Mouse (Mus musculus) liver, embryonic 15.5 days (tissue): ENCODE results near the gene Fezf1. TPM values are rescaled to one million over a fixed set of nuclear protein-coding genes. Genes with fewer than 3 reads are reported as not detected.

ENCODE experiments used
- ATAC-seq: fragments of 200-750 bp; cut with Nextera tagmentation; 2 replicates; pipeline ENCODE4 v1.8.0; 2017; ENCODE audit warnings: moderate number of reproducible peaks, mild to moderate bottlenecking, moderate library complexity; ENCODE audit not compliant: insufficient read depth
- H3K27ac ChIP-seq: fragments of 300-500 bp; sonication (generic); replicated peaks from 2 replicates; pipeline ENCODE4 v1.5.1; 2015; ENCODE audit warnings: mild to moderate bottlenecking, inconsistent platforms
- H3K27me3 ChIP-seq: fragments of 300-500 bp; sonication (generic); 2 replicates; pipeline ENCODE4 v1.6.1; 2015; ENCODE audit warnings: mild to moderate bottlenecking, inconsistent platforms
- H3K36me3 ChIP-seq: fragments of 300-500 bp; sonication (generic); replicated peaks from 2 replicates; pipeline ENCODE4 v1.6.1; 2015; ENCODE audit warnings: moderate library complexity, mild to moderate bottlenecking, inconsistent platforms
- H3K4me1 ChIP-seq: fragments of 300-500 bp; sonication (generic); replicated peaks from 2 replicates; pipeline ENCODE4 v1.6.1; 2015; ENCODE audit warnings: inconsistent platforms
- H3K4me2 ChIP-seq: fragments of 300-500 bp; sonication (generic); 2 replicates; pipeline ENCODE4 v1.6.1; 2015; ENCODE audit warnings: moderate library complexity, mild to moderate bottlenecking, inconsistent platforms
- H3K4me3 ChIP-seq: fragments of 300-500 bp; sonication (generic); replicated peaks from 2 replicates; pipeline ENCODE4 v1.5.1; 2015; ENCODE audit warnings: mild to moderate bottlenecking, inconsistent platforms
- H3K9ac ChIP-seq: fragments of 300-500 bp; sonication (generic); 2 replicates; pipeline ENCODE4 v1.6.1; 2015; ENCODE audit warnings: moderate library complexity, mild to moderate bottlenecking, inconsistent platforms
- H3K9me3 ChIP-seq: fragments of 300-500 bp; sonication (generic); replicated peaks from 2 replicates; pipeline ENCODE4 v1.6.1; 2016; ENCODE audit warnings: inconsistent platforms
- WGBS: fragments of 180-500 bp; shearing (Covaris S2); methylation state at CpG from one replicate; pipeline ENCODE4 v1.1.7; 2015; ENCODE audit warnings: mixed read lengths; ENCODE audit not compliant: insufficient replicate concordance; 5-methylcytosine and 5-hydroxymethylcytosine counted together
- polyA plus RNA-seq: library from polyadenylated mRNA; unstranded; fragments of >200 nt; fragmentation: Nextera tagmentation; extraction: Ambion mirVana; gene quantifications from 2 replicates; pipeline ENCODE4 v1.2.1, GENCODE M21; 2015

Fezf1 gene
- polyA plus RNA-seq, 1 experiment from 2014 or later: 0.06 TPM

DNA sequence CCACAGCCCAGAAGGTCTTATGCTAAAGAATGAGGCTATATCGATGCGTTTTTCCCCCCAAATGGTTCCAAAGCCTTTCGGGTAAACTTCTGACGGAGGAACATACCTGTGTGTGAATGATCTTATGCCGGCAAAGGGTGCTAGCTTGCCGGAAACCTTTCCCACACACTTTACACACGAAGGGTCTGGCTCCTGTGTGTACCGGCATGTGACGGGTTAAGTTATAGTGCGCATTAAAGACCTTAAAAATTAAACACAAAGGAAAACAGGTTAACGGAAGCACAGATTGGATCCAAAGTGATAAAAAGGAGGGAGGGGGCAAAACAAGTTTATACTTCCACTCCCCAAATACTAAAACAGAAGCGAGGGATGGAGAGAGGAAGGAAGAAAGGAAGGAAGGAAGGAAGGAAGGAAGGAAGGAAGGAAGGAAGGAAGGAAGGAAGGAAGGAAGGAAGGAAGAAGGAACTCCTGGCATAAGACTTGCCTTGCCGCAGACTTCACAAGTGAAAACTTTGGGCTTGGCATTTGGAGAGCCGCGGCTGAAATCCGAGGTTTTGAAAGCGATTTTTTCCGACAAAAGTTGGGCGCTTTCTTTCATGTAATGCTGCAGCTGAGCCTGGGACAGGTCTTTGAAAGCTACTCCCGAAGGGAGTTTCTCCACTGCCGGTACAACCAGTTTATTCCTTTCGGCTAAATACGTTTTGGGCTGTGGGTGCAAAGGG is 1.2 kb downstream of the Fezf1 start:
- Histone ChIP-seq H3K4me1 (no peaks in the 10 kb centered on the region; the same call in 1 of the 2 replicates), H3K27me3 (peaks cover 93% of the 10 kb centered on the region), H3K9me3 (no peaks in the 10 kb centered on the region), H3K9ac (no peak overlapping the region), H3K4me3 (no peak overlapping the region), H3K4me2 (peak overlapping the region; percentile 32; the same call in 1 of the 2 replicates), H3K36me3 (no peaks in the 10 kb centered on the region), H3K27ac (no peak overlapping the region)
- no peak for ATAC-seq
- 4% methylated on average over 23 of the region's 23 CpGs for WGBS

DNA sequence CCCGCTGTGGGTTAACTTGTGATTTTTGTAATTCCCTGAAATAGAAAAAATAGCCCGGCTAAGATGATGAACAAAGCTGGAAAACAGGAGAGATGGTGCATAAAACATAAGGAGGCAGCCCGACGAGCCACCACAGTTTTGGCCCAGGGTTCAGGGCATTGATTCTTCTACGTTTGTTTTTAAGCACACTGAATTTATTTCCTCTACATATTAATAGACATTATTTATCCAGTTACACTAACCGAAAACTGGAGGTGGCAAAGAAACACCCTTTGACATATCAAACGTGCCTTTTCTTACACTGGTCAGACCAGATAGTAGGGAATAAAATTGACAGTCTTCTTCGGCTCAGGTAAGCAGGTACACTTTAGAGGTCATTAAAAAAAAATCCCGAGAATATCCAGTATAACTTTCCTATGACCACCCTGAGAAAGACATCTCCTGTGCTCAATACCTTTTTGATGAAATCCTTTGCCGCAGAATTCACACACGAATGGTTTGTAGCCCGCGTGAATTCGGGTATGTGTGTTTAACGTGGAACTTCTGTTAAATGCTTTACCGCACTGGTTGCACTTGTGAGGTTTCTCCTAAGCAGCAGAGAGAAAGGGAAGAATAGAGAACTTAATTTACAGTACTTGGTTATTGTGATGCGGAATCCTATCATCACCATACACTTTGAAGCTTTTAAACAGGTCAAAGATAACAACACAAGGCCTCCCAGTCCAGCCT is 1.9 kb downstream of the Fezf1 start:
- no peak overlapping the region for H3K4me2 ChIP-seq
- no peaks in the 10 kb centered on the region for H3K9me3 ChIP-seq
- H3K9ac ChIP-seq: no peak overlapping the region
- peaks cover 91% of the 10 kb centered on the region for H3K27me3 ChIP-seq
- no peak overlapping the region for H3K27ac ChIP-seq
- no peaks in the 10 kb centered on the region for H3K36me3 ChIP-seq
- H3K4me3 ChIP-seq: no peak overlapping the region
- H3K4me1 ChIP-seq: no peaks in the 10 kb centered on the region; the same call in 1 of the 2 replicates
- no peak for ATAC-seq
- 3% methylated on average over 17 of the region's 17 CpGs for WGBS

DNA sequence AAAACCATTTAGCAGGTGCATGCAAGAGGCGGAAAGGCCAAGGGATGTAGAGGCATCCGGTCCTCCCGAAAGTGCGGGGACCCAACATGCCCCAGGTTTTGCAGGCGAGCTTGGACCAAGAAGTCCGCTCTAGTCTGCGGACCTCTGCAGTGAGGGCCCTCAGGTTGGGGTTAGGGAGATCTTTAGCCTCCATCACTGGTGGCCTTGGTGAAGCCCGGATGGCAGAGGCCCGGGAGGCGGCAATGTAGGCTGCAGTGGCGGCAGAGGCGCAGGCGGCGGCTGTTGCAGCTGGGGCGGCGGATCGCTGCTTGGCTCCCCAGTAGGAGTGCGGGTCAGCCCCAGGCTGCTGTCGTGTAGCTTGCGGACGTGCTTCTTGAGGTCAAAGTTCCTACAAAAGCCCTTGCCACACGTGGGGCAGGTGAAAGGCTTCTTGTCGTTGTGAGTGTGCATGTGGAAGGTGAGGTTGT is 2.6 kb downstream of the Fezf1 start:
- no peak for ATAC-seq

DNA sequence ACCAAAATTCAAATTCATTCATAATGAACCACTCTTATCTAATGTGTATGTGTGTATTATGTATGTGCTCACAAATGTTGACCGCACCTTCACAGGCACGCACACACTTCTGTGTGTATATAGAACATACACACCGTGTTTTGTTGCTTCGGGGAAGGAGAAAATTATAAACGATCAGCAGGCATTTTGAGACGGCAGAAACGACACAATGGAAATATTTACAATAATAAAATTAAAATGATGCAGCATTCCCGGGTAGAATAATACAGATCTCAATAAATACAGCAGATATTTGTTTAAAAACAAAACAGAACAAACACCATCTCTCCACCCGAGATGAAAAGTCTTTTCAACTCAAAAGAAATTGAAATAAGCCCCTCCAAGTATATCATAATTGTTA is 3.0 kb downstream of the Fezf1 start:
- Histone ChIP-seq H3K9ac (no peak overlapping the region), H3K27me3 (peaks cover 86% of the 10 kb centered on the region), H3K4me1 (no peaks in the 10 kb centered on the region; the same call in 1 of the 2 replicates), H3K4me2 (no peak overlapping the region), H3K9me3 (no peaks in the 10 kb centered on the region), H3K27ac (no peak overlapping the region), H3K36me3 (no peaks in the 10 kb centered on the region), H3K4me3 (no peak overlapping the region)
- WGBS: 16% methylated on average over 9 of the region's 9 CpGs
- no peak for ATAC-seq

More for the DNA sequence above, 2.6 kb downstream of the Fezf1 start:
- Histone ChIP-seq H3K9ac (no peak overlapping the region), H3K4me1 (no peaks in the 10 kb centered on the region; the same call in 1 of the 2 replicates), H3K36me3 (no peaks in the 10 kb centered on the region), H3K9me3 (no peaks in the 10 kb centered on the region), H3K27me3 (peaks cover 90% of the 10 kb centered on the region), H3K4me2 (no peak overlapping the region), H3K27ac (no peak overlapping the region), H3K4me3 (no peak overlapping the region)
- 2% methylated on average over 23 of the region's 23 CpGs for WGBS

DNA sequence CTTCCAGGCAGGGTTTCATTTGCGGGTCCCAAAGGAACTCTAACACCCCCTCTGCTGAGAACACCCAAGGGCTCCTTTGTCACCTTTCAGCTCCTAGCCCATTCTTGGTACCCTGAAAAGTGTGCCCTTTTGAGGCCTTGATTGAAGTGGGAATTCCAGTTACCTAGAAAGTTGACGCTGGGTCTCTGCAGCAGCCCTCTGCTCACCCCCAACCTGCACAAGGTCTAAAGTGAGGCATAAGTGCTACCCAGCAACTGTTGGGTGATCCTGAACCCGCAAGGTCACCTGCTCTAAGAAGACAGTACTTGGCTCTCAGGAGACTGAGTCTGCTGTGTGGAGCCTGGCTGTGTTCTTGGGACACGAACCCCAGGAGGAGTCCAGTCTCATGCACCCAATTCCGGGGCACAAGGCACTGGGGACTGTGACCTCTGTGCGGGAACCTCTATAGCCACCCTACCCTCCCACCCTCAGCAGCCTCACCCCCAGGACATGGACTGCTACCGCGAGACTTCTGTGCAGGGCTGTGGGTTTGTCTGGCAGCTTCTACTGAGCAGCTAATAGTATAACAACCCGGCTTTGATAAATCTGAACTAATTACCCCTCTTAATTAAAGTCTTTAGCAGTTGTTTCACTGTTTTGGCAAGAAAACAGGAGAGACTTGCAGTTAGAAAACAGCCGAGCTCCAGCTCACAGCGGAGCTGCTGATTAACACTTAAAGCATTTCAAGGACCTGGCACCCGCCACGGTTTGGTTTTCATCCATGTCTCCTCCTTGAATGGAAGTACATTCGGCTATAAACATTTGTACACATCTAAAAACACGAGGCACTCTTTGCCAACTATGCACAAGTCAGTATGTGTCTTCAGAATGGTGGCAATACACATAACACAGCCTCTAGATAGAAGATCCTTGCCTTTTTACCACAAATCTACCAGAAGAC is 4.1 kb downstream of the Fezf1 start:
- H3K4me3 ChIP-seq: no peak overlapping the region
- H3K9ac ChIP-seq: no peak overlapping the region
- no peaks in the 10 kb centered on the region for H3K9me3 ChIP-seq
- WGBS: 4% methylated on average over 15 of the region's 15 CpGs
- no peak overlapping the region for H3K4me2 ChIP-seq
- ATAC-seq: no peak
- H3K4me1 ChIP-seq: no peaks in the 10 kb centered on the region
- H3K36me3 ChIP-seq: no peaks in the 10 kb centered on the region
- H3K27me3 ChIP-seq: peaks cover 75% of the 10 kb centered on the region
- H3K27ac ChIP-seq: no peak overlapping the region

DNA sequence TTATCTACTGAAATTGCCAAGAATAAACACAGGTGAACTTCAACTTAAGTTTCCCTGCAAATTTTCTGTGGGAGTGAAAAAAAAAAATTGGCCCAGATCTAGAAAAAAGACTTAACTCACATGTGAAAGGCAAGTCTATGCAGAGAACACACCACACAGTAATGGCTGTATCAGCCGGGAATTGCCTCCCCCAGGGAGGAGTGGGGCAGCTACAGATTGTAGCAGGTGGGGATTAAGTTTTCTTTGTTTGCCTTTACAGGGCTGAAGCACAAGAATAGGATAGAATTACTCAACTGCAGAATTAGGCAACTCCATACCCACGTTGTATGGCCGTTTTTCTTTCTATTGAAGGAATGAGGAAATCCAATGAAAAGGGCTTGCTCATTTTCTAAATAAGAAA is 36.7 kb downstream of the Fezf1 start:
- no peaks in the 10 kb centered on the region for H3K36me3 ChIP-seq
- WGBS: 31% methylated on average over 3 of the region's 3 CpGs
- H3K27me3 ChIP-seq: no peaks in the 10 kb centered on the region
- H3K9ac ChIP-seq: no peak overlapping the region
- no peak overlapping the region for H3K4me3 ChIP-seq
- H3K4me1 ChIP-seq: no peaks in the 10 kb centered on the region
- no peaks in the 10 kb centered on the region for H3K9me3 ChIP-seq
- ATAC-seq: no peak
- H3K4me2 ChIP-seq: no peak overlapping the region
- H3K27ac ChIP-seq: no peak overlapping the region

DNA sequence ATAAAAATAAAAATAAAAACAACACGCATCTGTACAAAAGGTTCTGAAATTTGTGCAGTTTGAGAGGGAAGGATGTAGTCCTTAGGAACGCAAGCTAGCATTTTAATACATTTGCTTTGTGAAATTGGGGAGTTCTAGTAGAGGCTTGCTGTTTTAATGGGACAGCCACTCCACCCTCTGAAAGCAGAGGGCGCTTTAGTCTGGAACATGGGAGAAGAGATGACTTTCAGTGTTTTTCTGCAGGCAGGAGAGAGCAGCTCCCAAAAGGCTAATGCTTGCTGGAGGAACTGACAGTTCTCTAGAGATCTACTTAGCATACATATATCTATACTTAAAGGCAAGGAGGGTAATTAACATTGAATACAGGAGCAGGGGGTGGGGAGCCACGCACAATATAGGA is 40.4 kb downstream of the Fezf1 start:
- H3K4me1 ChIP-seq: no peaks in the 10 kb centered on the region
- WGBS: 46% methylated on average over 4 of the region's 4 CpGs
- no peaks in the 10 kb centered on the region for H3K9me3 ChIP-seq
- H3K4me2 ChIP-seq: no peak overlapping the region
- no peaks in the 10 kb centered on the region for H3K36me3 ChIP-seq
- no peak overlapping the region for H3K27ac ChIP-seq
- no peak overlapping the region for H3K9ac ChIP-seq
- H3K4me3 ChIP-seq: no peak overlapping the region
- no peaks in the 10 kb centered on the region for H3K27me3 ChIP-seq
- no peak for ATAC-seq

DNA sequence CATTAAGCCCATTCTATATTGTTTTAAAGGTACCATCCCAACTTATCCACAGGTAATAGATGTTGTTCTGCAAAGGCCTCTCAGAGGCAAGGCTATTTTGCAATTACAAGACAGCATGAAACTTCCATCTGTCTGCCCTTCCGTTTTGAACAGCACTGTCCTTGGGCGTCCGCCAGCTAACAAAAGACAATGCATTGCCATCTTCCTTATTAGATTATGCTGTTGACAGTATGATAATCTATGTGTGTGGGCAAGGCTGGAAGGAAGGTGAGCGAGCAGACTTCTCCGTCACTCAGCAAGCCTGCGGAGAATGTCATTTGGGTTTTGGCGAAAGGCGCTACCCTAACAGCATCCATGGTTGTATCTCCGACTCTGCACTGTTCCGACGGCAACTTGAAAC is 45.5 kb downstream of the Fezf1 start:
- no peak for ATAC-seq
- H3K4me3 ChIP-seq: no peak overlapping the region
- no peak overlapping the region for H3K27ac ChIP-seq
- H3K27me3 ChIP-seq: no peaks in the 10 kb centered on the region
- H3K4me2 ChIP-seq: no peak overlapping the region
- WGBS: 77% methylated on average over 11 of the region's 11 CpGs
- H3K9ac ChIP-seq: no peak overlapping the region
- no peaks in the 10 kb centered on the region for H3K36me3 ChIP-seq
- no peaks in the 10 kb centered on the region for H3K4me1 ChIP-seq
- no peaks in the 10 kb centered on the region for H3K9me3 ChIP-seq

Other genes with a start within 250 kb of the Fezf1 start
- gene Aass, start 115.4 kb downstream of the Fezf1 start, polyA plus RNA-seq: 26.6 and 27.7 TPM in 2 replicates